Mouse (Mus musculus) E14TG2a.4 (cell line): Measurements from ENCODE around the gene Irf2bp2.

Experiments
- CTCF ChIP-seq: conservative IDR thresholded peaks from 2 replicates; pipeline ENCODE4 v1.5.1; 2014; ENCODE audit warnings: low read length
- NANOG ChIP-seq: IDR thresholded peaks from 2 replicates; pipeline ENCODE4 v1.6.1; 2014; ENCODE audit warnings: borderline replicate concordance, low read length, mixed read lengths
- POU5F1 ChIP-seq: IDR thresholded peaks from 2 replicates; pipeline ENCODE4 v1.6.1; 2014; ENCODE audit warnings: low read length, borderline replicate concordance

GRCm38 (mm10) chr8:126569638-126570037, 24.1 kb downstream of the Irf2bp2 start:
- TF ChIP-seq CTCF (no peak), NANOG (no peak), POU5F1 (no peak)
